Mouse (Mus musculus): ENCODE data around the gene Fam189a1.

Fam189a1 gene

DNA sequence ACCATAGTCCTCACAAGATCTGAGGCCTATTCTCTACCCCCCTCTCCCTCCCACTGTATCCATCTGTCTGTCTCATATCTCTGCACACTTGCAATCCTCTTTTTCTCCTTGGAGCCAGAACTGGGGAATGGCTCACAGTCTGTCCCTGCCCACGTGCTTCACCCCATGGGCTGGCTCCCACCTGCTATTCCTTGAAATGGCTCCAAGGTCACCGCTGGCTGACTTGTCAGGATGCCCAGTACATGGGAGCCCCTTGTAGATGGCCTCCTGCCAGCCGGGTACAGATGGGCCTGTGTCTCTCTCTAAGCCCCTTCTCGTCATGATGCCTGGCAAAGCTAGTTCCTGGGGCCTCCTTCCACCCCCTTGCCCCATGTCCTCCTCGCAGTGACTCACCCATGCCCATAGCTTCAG lies 428.2 kb downstream of the Fam189a1 start:
- DNase-seq (ENCODE audit: low spot score), result peak; percentile 15

DNA sequence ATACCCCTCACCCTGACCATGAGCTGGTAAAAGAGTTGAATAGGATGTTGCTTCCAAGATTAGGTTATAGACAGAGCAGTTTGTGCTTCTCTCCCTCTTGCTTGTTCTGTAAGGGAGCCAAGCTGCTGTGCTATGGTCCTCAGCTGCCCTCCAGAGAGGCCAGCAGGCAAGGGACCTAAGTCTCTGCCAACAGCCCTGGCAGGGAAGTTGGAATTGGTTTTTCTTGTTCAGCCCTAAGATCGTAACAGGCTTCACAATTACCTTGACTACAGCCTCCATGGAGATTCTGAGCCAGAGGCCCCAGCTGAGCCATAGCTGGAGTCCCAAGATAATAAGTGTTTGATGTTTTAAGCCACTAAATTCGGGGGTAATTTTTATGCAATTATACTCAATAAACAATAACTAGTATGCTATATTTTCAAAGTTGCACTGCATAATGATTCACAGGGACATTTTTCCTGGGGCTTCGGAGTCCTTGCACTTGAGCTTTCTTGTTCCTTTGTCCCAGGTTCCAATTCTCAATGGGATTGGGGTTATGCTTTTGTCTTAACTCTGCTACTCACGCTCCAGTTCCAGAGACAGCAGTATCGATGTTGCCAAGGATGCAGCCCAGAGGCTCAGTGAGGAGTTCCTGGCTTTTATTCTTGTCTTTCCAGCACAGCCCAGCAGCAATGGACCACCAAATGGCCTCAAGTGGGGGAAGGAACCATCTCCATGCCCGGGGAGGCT lies 430.2 kb downstream of the Fam189a1 start:
- DNase-seq (ENCODE audit: low spot score), result no peak

DNA sequence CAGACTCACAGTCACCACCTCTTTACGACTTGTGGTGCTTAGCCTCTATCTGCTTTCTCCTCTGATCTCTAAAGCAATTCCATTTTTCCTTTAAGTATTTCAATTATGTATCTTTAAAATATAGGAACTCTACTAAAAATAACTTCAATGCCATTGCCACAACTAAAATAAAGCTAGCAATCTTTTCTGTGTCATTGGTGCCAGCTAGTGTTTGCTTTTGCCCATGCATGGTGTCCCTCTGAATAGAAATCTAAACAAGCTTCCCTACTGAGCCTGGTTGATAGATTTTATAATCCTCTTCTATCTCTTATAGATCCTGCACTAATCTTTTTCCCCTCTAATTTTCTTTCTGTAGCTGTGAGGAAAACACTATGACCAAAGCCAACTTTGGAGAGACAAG lies 432.0 kb downstream of the Fam189a1 start:
- no peak for DNase-seq (ENCODE audit: low spot score)

GRCm38 (mm10) chr7:64723313-64723712 lies 433.1 kb downstream of the Fam189a1 start:
- DNase-seq (ENCODE audit: low spot score), result no peak

DNA sequence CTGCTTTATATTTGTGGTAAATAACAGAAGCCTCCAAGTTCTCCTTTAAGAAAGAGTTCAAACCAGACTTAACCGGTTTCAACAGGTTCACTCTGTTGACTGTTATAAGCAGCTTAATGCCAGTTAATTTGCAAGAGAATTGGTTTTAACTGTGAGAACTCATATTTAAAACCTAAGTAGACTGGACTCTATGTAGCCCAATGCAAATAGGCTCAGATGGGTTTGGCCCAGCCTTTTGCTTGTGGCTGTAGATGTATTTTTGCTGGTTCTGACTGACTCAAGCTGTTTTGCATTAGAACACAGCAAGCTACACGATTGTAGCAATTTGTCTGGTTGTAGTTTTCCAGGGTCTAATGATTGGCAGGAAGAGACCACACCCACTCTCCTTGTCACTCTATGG lies 440.1 kb downstream of the Fam189a1 start:
- DNase-seq (ENCODE audit: low spot score), result no peak

GRCm38 (mm10) chr7:64709520-64710262 lies 446.7 kb downstream of the Fam189a1 start:
- DNase-seq (ENCODE audit: low spot score), result no peak

- DNase-seq (ENCODE audit: low spot score), result no peak
These were observed 448.2 kb downstream of the Fam189a1 start for GRCm38 (mm10) chr7:64708176-64708575.
